In genomic region chr2:131010566-131010965, GRCm38 (mm10) we compare ENCODE assay signal across 24 mouse cellular contexts.
"Had no signal": no experiment of that assay in that cellular context is flagged by ENCODE, and none has a peak within 500 bp of the region (broad histone marks: within the 10 kb centered on the region; RNA-seq: fewer than 3 reads in every experiment).

No protein-coding gene starts in this region.

- ATAC-seq: forebrain, postnatal 0 days; hindbrain, postnatal 0 days had no signal

- H3K4me3 ChIP-seq: heart, embryonic 13.5 days; heart, embryonic 15.5 days; hindbrain, embryonic 13.5 days; hindbrain, embryonic 15.5 days; kidney, embryonic 15.5 days; layer of hippocampus, adult 2 months; left cerebral cortex, adult 2 months; limb, embryonic 10.5 days; limb, embryonic 12.5 days; liver, embryonic 13.5 days had no signal

- H3K9me3 ChIP-seq: heart, embryonic 15.5 days; hindbrain, embryonic 13.5 days; hindbrain, embryonic 15.5 days; kidney, embryonic 15.5 days; limb, embryonic 10.5 days; limb, embryonic 12.5 days; liver, embryonic 13.5 days had no signal

- DNase-seq: forebrain, postnatal 0 days; gastrocnemius, postnatal 14 days; gastrocnemius, postnatal 36 days; heart, postnatal 14 days; heart, postnatal 36 days; kidney, adult 11 months; kidney, adult 2 months; kidney, adult 9 months; kidney, postnatal 14 days; kidney, postnatal 36 days; liver; liver, embryonic 13.5 days had no signal

- H3K4me2 ChIP-seq: heart, embryonic 11.5 days; heart, embryonic 13.5 days; heart, embryonic 15.5 days; hindbrain, embryonic 13.5 days; hindbrain, embryonic 15.5 days; kidney, embryonic 15.5 days; limb, embryonic 12.5 days; liver, embryonic 13.5 days had no signal

- H3K9ac ChIP-seq: forebrain, postnatal 0 days; heart, embryonic 13.5 days; heart, embryonic 15.5 days; hindbrain, embryonic 13.5 days; hindbrain, embryonic 15.5 days; kidney, embryonic 15.5 days; limb, embryonic 12.5 days; liver, embryonic 13.5 days had no signal

- H3K4me1 ChIP-seq: heart, embryonic 13.5 days; heart, embryonic 15.5 days; hindbrain, embryonic 13.5 days; hindbrain, embryonic 15.5 days; kidney, embryonic 15.5 days; limb, embryonic 10.5 days; limb, embryonic 12.5 days had no signal

- H3K27ac ChIP-seq: heart, embryonic 13.5 days; heart, embryonic 15.5 days; hindbrain, embryonic 13.5 days; hindbrain, embryonic 15.5 days; hindbrain, postnatal 0 days; kidney, embryonic 15.5 days; kidney, postnatal 0 days; layer of hippocampus, adult 2 months; left cerebral cortex, adult 2 months; limb, embryonic 10.5 days; limb, embryonic 12.5 days; liver, embryonic 13.5 days had no signal

- H3K27me3 ChIP-seq: heart, embryonic 13.5 days; heart, embryonic 15.5 days; hindbrain, embryonic 13.5 days; hindbrain, embryonic 15.5 days; kidney, embryonic 15.5 days; limb, embryonic 12.5 days; liver, embryonic 13.5 days had no signal
